Mouse (Mus musculus) liver, adult 2 months (tissue): ENCODE measurements around the gene Cdkn2c.

Experiments used
- CTCF ChIP-seq: fragments of 200-500 bp; IDR thresholded peaks from 2 replicates; pipeline ENCODE4 v1.5.1; 2011; ENCODE audit warnings: low read depth, low read length, control low read depth
- POLR2A ChIP-seq: fragments of 200-500 bp; IDR thresholded peaks from 2 replicates; pipeline ENCODE4 v1.6.1; 2011; ENCODE audit warnings: low read length, control low read depth; ENCODE audit not compliant: insufficient read depth; ENCODE audit errors: extremely low read depth

GRCm38 (mm10) chr4:109677221-109677620 lies 10.2 kb upstream of the Cdkn2c start:
- TF ChIP-seq CTCF (no peak), POLR2A (no peak)
